Mouse (Mus musculus) midbrain, embryonic 16.5 days (tissue): ENCODE measurements around the gene Atf7. TPM values are rescaled to one million over a fixed set of nuclear protein-coding genes. Genes with fewer than 3 reads are reported as not detected.
A peak's percentile ranks its signal among the peaks of the same experiment; 100 is the strongest.

Source experiments
- ATAC-seq: fragments of 200-750 bp; cut with Nextera tagmentation; 2 replicates; pipeline ENCODE4 v1.8.0; 2017; ENCODE audit warnings: moderate TSS enrichment
- H3K27ac ChIP-seq: fragments of 300-500 bp; sonication (generic); 2 replicates; pipeline ENCODE4 v1.5.1; 2014; ENCODE audit warnings: mild to moderate bottlenecking, low read length, mixed read lengths
- H3K27me3 ChIP-seq: fragments of 300-500 bp; sonication (generic); 2 replicates; pipeline ENCODE4 v1.6.1; 2014; ENCODE audit warnings: low read depth, low read length, mixed read lengths; ENCODE audit not compliant: control insufficient read depth, insufficient read depth
- H3K36me3 ChIP-seq: fragments of 300-500 bp; sonication (generic); 2 replicates; pipeline ENCODE4 v1.6.1; 2014; ENCODE audit warnings: mild to moderate bottlenecking, low read length, moderate library complexity, mixed read lengths; ENCODE audit not compliant: control insufficient read depth, insufficient read depth
- H3K4me1 ChIP-seq: fragments of 300-500 bp; sonication (generic); 2 replicates; pipeline ENCODE4 v1.6.1; 2014; ENCODE audit warnings: mild to moderate bottlenecking, low read length, mixed read lengths; ENCODE audit not compliant: control insufficient read depth, insufficient read depth
- H3K4me2 ChIP-seq: fragments of 300-500 bp; sonication (generic); 2 replicates; pipeline ENCODE4 v1.6.1; 2014; ENCODE audit warnings: mild to moderate bottlenecking, low read length, mixed read lengths
- H3K4me3 ChIP-seq: fragments of 300-500 bp; sonication (generic); 2 replicates; pipeline ENCODE4 v1.5.1; 2014; ENCODE audit warnings: low read depth, mild to moderate bottlenecking, low read length, moderate library complexity, mixed read lengths
- H3K9ac ChIP-seq: fragments of 300-500 bp; sonication (generic); 2 replicates; pipeline ENCODE4 v1.6.1; 2014; ENCODE audit warnings: low read depth, low read length, mixed read lengths
- H3K9me3 ChIP-seq: fragments of 300-500 bp; sonication (generic); replicated peaks from 2 replicates; pipeline ENCODE4 v1.6.1; 2014; ENCODE audit warnings: mild to moderate bottlenecking, low read length, mixed read lengths; ENCODE audit not compliant: control insufficient read depth, poor library complexity, severe bottlenecking
- WGBS: fragments of 180-500 bp; shearing (Covaris S2); extraction: QIAGEN DNeasy Blood & Tissue Kit; methylation state at CpG from one replicate; pipeline ENCODE4 v1.1.7; 2014; 5-methylcytosine and 5-hydroxymethylcytosine counted together
- microRNA counts: library from miRNA; unstranded; fragments of <30 nt; microRNA quantifications from one replicate; lab custom pipeline; 2016
- microRNA-seq: library from miRNA; unstranded; fragments of <30 nt; microRNA quantifications from one replicate; pipeline ENCODE4, GENCODE M21; 2017
- polyA plus RNA-seq: library from polyadenylated mRNA; unstranded; fragments of >200 nt; fragmentation: Nextera tagmentation; extraction: Ambion mirVana; gene quantifications from 2 replicates; pipeline ENCODE4 v1.2.1, GENCODE M21; 2015

Gene Atf7
- polyA plus RNA-seq, 1 experiment from 2014 or later: 16.0 TPM

DNA sequence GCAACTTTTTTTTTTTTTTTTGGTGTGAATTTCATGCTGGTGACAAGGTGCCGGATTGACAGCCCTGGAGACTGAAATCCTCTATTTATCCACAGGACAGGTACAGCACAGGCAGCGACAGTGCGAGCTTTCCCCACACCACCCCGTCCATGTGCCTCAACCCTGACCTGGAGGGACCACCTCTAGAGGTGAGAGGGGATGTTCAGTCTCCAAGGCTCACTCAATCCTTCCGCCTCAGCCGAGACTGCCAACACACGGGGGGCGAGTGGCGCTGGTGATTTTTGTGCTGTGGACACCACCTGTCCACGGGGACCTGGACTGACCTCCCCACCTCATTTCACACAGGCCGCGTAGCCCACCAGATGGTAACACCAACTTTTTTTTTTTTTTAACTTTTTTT is 139.4 kb downstream of the Atf7 start:
- 90% methylated on average over 12 of the region's 12 CpGs for WGBS
- H3K36me3 ChIP-seq: peaks cover 43% of the 10 kb centered on the region

DNA sequence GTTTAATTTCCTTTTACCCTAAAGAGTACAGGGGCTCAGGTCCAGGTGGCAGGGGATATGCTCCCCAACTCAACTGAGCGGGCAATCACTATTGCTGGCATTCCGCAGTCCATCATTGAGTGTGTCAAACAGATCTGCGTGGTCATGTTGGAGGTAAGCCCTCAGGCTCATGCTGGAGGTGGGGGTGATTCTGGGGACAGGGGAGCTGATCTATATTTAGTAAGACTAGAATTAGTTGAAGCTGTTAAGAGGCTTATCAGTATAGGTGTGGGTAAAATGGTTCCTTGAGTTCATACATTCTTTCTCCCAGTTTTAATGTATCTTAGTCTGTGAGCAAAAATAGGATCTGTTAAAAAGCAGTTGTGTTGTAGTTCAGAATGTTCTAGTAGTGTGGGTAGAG is 142.1 kb downstream of the Atf7 start:
- no peak for ATAC-seq
- no peak overlapping the region for H3K9ac ChIP-seq
- no peak overlapping the region for H3K4me3 ChIP-seq
- H3K27me3 ChIP-seq: no peaks in the 10 kb centered on the region
- no peak overlapping the region for H3K4me2 ChIP-seq
- no peaks in the 10 kb centered on the region for H3K4me1 ChIP-seq
- WGBS: 93% methylated on average over 3 of the region's 3 CpGs
- H3K27ac ChIP-seq: no peak overlapping the region
- no peaks in the 10 kb centered on the region for H3K9me3 ChIP-seq
- H3K36me3 ChIP-seq: peaks cover 39% of the 10 kb centered on the region

More for the DNA sequence above, 139.4 kb downstream of the Atf7 start:
- Histone ChIP-seq H3K9ac (no peak overlapping the region), H3K4me2 (no peak overlapping the region), H3K4me3 (no peak overlapping the region), H3K27ac (no peak overlapping the region), H3K4me1 (no peaks in the 10 kb centered on the region), H3K27me3 (no peaks in the 10 kb centered on the region), H3K9me3 (no peaks in the 10 kb centered on the region)
- ATAC-seq: no peak

MicroRNAs within 50 kb of the gene (microRNA counts, 519-probe panel; counts per million panel counts)
- microRNA mmu-miR-688 (lab: Ali Mortazavi, UCI): 2,113 counts per million, percentile 57 among the panel's probes with 10 or more counts

Small RNA genes lying within 50 kb of the gene (microRNA-seq; reads per million reads assigned to microRNA genes)
- gene Mir688: not detected

Other genes starting within 250 kb of the Atf7 start
- gene Sp1, start 219.3 kb downstream of the Atf7 start, polyA plus RNA-seq: 3.1 and 3.5 TPM in 2 replicates
- gene Amhr2, start 180.1 kb downstream of the Atf7 start, polyA plus RNA-seq: 0.15 and 0.26 TPM in 2 replicates
- 106 and 109 TPM in 2 replicates for gene Prr13, start 166.4 kb downstream of the Atf7 start, polyA plus RNA-seq
- 105 and 121 TPM in 2 replicates for gene Pcbp2, start 154.9 kb downstream of the Atf7 start, polyA plus RNA-seq
- gene Gm10337, start 121.7 kb downstream of the Atf7 start, polyA plus RNA-seq: 12.6 TPM in 1 of 2 replicates, not detected in the other
- 60.5 and 65.5 TPM in 2 replicates for gene Map3k12, start 108.4 kb downstream of the Atf7 start, polyA plus RNA-seq
- gene Tarbp2, start 107.3 kb downstream of the Atf7 start, polyA plus RNA-seq: 94.1 and 105 TPM in 2 replicates
- 1.4 and 2.2 TPM in 2 replicates for gene Npff, start 100.5 kb downstream of the Atf7 start, polyA plus RNA-seq
- not detected in 2 replicates for gene Gm28047, start 397 bp downstream of the Atf7 start, polyA plus RNA-seq
- 46.9 and 49.8 TPM in 2 replicates for gene Atp5g2, start 46.9 kb upstream of the Atf7 start, polyA plus RNA-seq
- 38.3 and 38.7 TPM in 2 replicates for gene Calcoco1, start 96.7 kb upstream of the Atf7 start, polyA plus RNA-seq